Mouse (Mus musculus): ENCODE results near the gene Frzb.

DNA sequence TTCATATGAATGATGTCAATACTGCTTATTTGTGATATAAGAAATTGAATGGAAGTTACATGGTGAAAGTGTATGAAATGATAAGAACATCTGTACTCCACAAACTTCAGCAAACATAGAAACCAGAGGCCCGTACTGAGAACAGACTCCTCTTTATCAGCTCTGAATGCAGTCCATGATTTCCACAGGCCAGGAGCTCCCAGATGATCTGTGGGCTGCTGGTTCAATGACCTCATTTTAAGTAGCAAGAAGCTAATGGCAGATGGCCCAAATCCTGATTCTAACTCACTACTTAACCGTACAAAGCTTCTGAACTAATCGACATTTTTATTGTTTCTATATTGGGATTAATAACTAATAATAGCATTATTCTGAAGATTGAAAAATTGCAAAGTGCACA is 33.0 kb downstream of the Frzb start:
- no peak for TF ChIP-seq POLR2A (IDR thresholded peaks at IDR 0.05; ENCODE audit: borderline replicate concordance, low read depth, low read length)
- no peak for TF ChIP-seq CTCF (IDR thresholded peaks at IDR 0.05; ENCODE audit: low read depth, low read length)

Measured in bone marrow macrophage, adult 2 months (primary cell).